Mouse (Mus musculus): Measurements from ENCODE around the gene Ston2. TPM values are rescaled to one million over a fixed set of nuclear protein-coding genes. Genes with fewer than 3 reads are reported as not detected.
A peak's percentile ranks its signal among the peaks of the same experiment; 100 is the strongest.

Gene Ston2
- total RNA-seq (2021): 10 to 100 TPM; 28.8 to 33.1 TPM
- long read RNA-seq, partial matches to known transcripts: 0 of 3 reads
- long read RNA-seq, other reads (novel, unspliced or antisense): 3 of 3 reads

DNA sequence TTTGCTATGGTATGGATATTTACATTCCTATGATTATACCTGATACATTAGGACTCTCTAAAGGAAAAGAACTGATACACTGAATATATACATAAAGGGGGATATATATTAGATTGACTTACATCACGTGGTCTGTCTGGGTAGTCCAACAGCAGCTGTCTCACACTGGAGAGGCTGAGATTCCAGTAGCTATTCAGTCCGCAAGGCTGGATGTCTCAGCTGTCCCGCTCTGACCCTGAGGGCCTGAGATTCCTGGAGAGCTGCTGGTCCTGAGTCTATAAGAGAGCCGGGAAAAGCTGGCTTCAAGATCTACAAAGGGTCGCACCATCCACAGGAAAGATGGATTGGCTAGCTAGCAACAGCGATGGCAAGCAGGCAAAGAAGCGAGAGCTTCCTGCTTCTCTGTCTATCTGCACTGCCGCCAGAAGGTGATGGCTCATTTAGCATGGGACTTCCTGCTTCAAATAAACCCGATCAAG lies at the start of gene Ston2:
Gene Ston2 (minus strand): TSS at position 429 of the 479 bp plus-strand sequence.
- no peak for DNase-seq (ENCODE audit: low spot score in 2 of 2)

DNA sequence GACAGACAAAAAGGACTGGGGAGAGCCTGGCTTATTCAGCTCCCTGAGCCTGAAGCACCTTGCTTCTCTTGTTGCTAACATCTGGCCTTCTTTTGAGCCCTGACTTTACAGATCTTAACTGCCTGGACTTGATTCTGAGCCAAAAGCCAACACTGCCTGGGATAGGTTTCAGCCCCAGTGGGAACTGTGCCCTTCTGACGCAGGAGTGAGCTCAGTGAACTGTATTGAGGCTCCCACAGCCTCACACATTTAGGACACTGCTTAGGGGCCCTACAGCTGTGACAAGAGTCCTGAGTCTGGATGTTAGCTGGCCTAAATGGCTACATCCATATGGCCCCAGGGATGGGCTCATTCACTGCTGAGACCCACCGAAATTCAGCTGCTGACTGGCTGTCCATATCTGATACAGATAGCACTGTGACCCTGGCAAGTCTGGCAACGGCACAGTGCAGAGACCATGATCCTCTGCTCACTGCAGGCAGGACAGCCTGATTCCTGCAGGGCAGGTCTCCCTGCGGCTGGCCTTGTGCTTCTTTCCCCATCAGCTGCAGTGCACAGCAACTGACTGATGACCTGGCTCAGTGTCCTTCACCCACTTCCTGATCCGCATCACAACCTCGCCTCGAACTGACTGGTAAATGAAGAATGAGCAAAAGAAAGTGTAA lies 49.3 kb upstream of the Ston2 start:
- DNase-seq (ENCODE audit: low spot score in 2 of 2): no peak

DNA sequence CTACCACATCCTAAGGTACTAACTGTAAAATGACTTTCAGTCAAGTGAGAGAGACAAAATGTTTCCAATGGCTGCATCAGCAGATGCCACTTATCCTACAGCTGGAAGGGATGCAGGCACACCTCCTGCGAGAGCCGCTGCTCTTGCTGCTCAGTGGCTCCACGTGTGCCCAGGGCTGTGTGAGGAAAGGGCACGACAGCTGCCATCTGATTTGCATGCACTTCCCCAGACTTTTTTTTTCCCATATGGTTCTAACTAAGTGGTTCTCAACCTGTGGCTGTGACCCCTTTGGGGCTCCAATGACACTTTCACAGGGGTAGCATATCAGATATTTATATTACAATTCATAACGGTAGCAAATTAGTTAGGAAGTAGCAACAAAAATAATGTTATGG lies 45.7 kb upstream of the Ston2 start:
- DNase-seq (ENCODE audit: low spot score in 2 of 2): peak in 1 of 2 experiments; percentile 7

DNA sequence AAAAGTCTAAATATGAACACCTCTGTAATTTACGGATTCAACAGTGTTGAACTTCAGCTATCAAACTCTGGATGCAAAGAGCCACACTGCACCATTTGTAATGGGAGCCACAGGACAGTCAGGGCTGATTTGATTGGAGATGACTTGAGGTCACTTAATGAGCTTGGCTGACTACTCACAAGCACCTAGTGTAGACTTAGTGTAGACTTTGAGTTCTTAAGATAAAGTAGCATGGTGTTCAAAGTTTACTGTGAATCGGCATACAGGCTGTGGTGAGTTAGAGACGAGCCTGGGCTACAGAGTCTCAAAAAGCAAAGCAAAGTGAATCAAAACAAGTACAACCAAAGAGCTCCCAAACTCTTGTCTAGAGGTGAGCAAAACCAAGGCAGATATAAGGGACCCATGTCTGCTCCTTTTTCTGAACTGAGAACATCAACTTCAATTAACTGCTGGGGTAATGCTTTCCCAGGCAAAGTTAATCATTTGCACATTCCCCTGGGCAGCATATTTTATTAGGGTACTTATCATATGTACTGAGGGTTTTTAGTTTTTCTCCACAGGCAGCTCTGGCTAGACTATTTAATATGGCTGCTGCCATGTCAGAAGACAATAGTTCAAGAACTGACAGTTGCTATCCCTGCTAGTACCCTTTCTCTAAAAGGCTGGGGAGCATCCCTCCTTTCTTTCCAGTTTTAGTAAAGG lies 45.2 kb upstream of the Ston2 start:
- DNase-seq (ENCODE audit: low spot score in 2 of 2): no peak

DNA sequence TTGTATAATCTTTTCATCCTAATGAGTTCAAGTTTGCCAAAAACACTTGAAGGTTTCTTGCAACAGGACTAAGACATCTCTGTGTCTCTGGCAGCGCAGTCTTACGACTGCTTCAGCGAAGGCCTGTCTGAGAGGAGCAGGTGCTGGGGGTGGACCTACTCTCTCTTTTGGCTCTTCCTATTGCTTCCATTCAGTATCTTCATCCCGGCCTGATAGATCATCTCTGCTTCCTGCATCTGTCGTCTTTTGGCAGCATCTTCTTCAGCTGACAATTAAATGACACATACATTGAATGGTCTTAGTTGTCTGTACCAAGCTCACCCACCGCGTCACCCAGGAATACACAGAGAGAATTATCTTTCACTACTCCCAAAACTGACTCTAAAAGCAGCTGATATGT lies 43.2 kb upstream of the Ston2 start:
- DNase-seq (ENCODE audit: low spot score in 2 of 2): no peak

DNA sequence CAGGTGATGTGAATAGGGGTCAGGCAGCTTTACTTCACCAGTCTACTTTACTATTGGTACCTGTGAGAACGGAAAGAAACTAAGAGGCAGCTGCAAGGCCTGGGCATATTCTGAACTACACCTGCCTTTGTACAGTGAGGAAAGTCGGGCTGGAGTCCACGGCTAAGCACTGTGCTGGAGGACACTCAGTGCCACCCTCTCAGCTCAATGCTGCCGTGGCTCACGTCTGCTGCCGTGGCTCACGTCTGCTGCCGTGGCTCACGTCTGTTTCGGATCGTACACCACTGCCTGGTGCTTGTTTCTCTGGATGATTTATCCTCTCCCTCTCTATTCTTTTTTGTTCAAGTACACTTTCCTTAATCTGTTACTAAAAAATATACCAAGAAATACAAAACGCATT lies 32.3 kb upstream of the Ston2 start:
- no peak for DNase-seq (ENCODE audit: low spot score in 2 of 2)

DNA sequence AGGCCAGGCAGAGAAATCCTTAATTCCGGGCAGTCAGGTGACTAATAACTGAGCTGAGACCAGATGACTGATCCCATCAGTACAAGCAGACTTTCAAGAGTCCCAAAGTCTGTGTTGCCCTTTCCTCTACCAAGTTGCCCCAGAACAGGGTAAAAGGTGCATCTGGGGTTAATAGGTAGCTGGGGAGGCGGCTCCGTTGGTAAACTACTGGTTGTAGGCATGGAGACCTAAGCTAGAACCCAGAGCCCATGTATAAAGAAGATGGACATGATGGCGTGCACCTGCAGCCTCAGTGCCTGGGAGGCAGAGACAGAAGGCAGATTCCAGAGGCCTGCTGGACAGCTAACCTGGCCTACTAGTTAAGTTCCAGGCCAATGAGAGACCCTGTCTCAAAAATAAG lies 30.5 kb upstream of the Ston2 start:
- no peak for DNase-seq (ENCODE audit: low spot score in 2 of 2)

DNA sequence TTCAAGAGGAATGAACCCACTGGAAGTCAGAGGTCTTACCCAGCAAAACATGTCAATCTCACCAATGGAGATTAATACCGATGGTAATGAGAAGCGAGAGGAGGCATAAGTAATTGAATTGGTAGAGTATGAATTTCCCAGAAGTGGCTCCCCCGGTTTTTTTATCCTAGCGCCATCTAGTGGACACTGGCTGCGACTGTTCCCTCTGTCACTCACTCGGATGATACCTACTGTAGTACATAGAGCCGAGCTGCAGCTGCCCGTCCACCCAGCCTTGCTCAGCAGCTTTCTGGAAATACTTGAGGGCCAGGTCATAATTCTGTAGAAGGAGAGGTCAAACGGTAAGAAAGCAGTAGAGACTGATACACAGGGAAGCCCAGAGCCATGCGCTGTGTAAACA lies 27.8 kb upstream of the Ston2 start:
- peak; percentile 64 to 67 for DNase-seq (ENCODE audit: low spot score in 2 of 2)

DNA sequence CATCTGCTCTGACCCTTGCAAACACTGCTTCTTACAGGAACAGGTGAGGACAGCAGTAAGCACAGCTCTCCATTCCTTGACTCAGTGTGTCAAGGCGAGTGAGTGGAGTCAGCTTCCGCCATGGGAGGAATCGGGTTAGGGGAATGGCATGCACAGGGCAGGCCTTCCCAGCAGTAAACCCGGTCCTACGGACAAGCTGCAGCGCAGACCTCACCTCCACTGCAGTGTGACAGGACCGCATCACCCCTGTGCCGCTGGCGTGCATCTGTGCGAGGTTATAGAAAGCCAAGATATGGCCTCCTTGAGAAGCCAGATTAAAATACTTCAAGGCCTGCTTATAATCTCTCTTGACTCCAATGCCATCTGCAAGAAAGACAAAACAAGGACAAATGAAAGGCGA lies 27.4 kb upstream of the Ston2 start:
- no peak for DNase-seq (ENCODE audit: low spot score in 2 of 2)

DNA sequence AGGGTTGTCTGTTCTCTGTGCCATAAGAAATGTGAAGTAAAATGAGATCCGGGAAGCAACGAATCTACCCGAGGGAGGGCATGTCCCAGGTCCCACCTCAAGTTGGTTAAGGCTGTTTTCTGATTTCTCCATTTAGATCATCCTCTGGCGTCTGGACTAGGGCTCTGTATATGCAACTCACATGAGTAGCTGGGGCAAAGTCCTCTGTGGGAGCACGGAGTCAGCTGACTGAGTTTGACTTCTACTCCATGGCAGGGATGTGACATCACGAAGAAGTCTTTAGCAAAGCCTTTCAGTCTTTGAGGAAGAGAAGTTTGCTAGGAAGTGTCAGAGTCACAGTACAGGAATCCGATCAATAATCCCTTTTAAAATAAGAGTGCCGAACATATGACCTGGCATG lies 20.7 kb upstream of the Ston2 start:
- DNase-seq (ENCODE audit: low spot score in 2 of 2): no peak

DNA sequence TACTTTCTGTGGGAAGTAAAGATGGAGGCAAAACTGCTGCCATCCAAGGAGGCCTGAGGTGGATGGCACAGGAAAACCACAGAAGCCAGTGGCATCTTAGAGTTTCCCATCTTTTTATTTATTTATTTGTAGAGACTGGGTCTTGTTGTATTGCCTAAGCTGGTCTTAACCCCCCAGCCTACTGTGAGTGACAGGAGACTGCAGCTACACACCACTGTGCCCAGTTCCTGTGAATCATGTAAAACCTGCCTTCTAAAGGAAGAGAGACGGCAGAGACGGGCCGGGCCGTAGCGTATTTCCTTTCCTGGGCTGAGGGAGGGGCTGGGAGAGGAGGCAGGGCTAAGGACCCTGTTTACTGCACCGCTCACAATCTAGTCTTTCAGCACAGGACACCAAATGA lies 19.6 kb upstream of the Ston2 start:
- no peak for DNase-seq (ENCODE audit: low spot score in 2 of 2)

DNA sequence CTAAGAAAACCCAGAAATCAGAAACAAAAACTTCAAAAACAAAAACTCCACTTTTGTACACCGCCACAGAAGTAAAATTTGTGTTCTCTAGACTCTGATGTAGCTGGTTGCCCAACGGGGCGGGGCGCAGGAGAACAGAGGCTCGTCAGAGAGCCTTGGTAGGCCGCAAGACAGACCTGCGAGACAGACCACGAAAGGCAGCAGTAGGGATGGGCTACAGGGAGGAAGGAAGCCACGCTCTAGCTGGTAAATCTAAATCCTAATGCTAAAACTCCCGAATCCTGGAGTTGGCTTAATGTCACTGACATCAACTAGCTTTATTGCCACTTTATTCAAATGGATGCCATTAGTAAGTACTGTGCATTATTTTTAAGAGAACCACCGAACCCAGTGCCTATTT lies 18.9 kb upstream of the Ston2 start:
- no peak for DNase-seq (ENCODE audit: low spot score in 2 of 2)

DNA sequence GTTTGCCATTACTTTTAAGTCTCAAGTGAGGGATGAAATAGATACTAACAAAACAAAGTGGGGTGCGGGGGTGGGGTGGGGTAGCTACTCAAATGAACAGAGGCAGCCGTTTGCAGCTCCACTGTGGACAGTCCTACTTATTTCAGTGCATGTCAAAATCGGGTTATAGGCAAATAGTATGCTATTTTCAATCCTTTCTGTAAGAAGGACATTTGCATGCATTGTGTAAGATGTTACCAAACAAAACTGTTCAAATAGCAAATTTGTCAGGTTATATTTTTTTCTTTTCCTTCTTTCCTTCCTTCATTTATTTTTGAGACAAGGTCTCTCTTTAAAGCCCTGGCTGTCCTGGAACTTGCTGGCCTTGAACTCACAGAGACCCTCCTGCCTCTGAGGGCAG lies 16.1 kb upstream of the Ston2 start:
- no peak for DNase-seq (ENCODE audit: low spot score in 2 of 2)

DNA sequence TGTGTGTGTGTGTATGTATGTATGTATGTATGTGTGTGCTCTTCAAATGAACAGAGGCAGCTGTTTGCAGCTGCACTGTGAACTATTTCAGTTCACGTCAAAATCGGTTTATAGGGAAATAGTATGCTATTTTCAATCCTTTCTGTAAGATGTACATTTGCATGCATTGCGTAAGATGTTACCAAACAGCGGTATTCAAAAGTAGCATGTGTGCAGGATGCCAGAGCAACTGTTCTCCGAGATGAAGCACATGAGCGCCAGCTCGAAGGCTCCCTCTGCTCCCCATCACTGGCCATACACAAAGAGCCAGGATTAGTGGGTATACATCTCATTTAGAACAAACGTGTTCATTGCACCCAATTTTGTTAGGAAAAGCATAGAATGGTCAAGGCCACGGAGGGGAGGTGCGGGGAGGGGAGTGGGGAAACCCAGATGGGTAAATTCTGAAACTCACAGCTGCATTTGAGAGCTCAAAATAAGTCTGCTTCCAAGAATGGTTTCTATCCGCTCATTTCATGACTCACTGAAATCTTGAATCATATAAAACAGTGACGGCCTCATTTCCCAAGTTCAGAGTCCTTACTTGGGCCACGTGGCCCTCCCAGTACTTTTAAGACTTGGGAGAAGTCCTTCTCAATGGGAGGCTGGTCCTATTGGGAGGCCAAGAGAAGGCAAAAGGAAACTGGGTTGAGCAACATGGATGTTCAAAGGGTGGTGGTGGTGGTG lies 15.2 kb upstream of the Ston2 start:
- no peak for DNase-seq (ENCODE audit: low spot score in 2 of 2)

DNA sequence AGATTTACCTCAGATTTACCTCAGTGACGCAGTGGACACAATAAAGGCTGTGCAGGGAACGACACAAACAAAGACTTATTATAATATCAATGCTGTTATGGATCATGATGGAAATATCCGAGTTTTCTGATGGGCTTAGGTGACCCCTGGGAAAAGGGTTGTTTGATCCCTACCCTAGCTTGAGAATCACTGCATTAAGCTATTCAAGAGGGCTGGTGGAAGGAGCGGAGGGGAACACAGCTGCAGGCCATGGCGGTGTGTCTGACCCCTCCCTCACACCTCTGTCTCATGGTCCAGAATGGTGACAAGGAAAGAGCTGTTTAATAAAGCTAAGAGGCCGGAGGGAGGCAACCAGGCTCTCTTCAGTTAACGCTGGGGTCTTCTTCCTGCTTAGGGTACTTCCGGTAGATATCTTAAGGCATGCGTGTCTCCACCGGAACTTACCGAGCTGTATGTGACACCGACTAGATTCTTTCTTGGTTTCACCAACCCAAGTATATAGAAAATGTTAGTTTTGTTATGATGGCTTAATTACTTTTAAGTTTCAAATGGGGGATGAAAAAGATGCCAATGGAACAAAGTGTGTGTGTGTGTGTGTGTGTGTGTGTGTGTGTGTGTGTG lies 14.5 kb upstream of the Ston2 start:
- no peak for DNase-seq (ENCODE audit: low spot score in 2 of 2)

DNA sequence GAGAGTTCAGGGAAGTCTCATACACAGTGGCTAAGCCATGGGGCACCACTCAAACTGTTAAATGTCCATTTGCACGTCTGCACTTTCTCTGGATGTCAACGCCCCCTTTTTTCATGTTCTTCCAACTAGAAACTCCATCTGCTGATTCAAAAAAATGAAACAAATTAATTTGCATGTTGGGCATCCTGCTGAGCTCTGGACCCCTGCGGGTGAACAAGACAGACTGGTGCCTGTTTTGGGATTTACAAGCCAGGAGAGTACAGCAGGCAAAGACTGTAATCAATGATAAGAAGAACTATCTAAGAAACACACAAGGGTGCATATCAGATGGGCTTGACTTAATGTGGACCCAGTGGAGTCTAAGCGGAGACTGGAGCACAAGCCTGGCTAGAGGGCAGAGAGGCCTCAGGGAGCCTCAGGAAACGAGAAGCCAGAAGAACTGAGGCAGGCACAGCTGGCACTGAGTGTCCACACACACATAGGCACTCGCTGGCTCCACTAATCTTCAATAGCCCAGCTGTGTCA lies 12.7 kb upstream of the Ston2 start:
- no peak for DNase-seq (ENCODE audit: low spot score in 2 of 2)

DNA sequence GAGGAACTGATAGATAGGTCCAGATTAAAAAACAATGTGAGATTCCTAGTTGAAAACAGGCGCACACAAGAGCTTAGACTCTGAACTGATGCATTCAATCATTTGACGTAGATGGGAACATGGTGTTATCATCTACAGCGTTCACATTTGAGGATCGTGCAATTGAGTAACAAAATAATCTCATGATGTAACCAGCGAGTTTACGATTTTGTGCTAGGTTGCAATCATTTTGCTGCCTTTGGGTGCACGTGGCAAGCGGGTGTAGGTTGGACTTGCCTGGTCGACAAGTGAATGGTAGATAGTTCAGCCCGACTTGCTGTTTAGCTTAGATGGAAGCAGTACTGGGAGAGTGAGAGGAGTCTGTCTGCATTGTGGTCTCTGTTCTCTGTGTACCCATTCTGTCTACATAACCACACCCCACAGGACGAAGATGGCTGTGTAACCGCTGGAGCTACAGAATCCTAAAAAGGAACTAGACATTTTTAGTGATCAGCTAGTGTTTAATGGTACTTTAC lies 11.7 kb upstream of the Ston2 start:
- DNase-seq (ENCODE audit: low spot score in 2 of 2): no peak

DNA sequence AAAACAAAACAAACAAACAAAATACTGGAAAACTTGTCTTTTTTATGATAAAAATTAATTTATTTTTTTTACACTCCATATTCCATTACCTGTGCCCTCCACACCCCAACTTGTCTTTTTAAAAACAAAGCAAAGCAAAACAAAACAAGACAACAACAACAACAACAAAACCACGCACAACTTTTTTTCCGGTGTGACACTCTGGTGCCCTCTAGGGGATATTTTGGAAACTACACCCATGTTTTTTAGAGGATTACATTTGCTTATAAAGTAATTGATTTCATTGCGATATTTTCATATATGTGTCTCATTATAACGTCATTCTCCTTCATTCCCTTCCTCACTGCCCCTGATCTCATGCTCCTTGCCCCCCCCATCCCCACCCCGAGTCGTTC lies 11.2 kb upstream of the Ston2 start:
- DNase-seq (ENCODE audit: low spot score in 2 of 2): no peak

DNA sequence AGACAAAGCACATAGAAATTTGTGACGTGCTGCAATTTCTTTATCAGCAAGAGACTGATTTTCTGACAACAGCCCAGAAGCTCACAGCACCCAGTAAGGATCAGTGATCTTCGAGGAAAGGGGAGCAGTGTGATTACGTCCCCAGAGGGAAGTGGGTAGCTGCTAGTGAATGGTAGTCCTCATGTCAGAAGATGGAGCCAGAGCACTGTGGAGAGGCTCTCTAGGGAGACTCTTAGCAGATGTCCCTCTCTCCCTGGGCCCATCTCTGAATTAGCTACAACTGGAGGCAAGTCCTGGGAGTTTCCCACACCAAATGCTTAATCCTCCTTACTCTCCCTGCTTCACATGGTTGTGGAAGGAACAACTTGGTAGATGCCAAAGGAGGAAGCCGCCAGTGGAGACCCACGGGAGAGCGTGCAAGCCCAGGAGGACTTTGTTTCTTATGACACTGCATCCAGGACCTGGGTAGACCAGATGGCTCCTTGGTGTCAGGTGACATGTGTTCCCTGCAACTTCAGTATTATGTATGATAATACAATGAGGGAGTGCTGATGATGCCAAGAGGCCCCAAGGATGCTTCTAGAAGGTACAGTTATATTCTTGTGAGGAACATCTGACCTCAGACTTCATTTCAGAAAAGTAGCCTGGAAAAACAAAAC lies 10.7 kb upstream of the Ston2 start:
- no peak for DNase-seq (ENCODE audit: low spot score in 2 of 2)

DNA sequence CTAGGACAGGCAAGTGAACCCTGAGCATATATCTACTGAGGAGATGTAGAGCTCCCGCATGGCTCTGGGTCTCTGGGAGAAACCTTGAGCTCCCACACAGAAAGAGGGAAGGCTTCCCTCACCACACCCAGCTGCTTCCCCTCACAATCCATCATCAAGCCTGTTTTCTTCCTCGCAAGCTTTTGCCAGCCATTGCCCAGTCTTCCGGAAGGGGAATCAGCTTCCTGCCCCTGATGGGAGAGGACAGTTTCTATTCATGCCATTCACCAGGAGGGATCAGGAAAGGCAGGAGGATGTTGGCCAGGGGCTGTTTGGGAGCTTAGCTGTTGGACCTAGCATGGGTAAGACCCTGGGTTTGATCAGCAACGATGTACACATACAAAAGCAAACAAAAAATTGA lies 8.6 kb upstream of the Ston2 start:
- no peak for DNase-seq (ENCODE audit: low spot score in 2 of 2)

DNA sequence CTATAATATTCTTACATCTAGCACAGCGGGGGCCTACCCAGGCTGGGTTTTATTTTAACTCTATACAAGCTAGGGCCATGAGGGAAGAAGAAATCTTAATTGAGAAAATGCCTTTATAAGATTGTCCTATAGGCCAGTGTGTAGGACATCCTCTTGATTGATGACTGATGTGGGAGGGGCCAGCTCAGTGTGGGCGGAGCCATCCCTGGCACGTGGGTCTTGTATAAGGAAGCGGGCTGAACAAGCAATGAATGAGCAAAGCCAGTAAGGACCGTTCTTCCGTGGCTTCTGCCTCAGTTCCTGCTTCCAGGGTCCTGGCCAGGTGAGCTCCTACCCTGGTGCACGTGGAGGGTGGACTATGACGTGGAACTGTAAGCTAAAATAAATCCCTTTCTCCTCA lies 5.1 kb upstream of the Ston2 start:
- DNase-seq (ENCODE audit: low spot score in 2 of 2): no peak

Measured in layer of hippocampus, postnatal 10 days (tissue).